Mouse (Mus musculus): ENCODE measurements around the gene Dkk2. TPM values are rescaled to one million over a fixed set of nuclear protein-coding genes. Genes with fewer than 3 reads are reported as not detected.
"Not testable (repeated sequence)": the region's sequence is repeated elsewhere in the genome, so short reads cannot be mapped to it uniquely, and the experiment has no call there.

The Dkk2 gene
- polyA plus RNA-seq (2012; rRNA removed) = 0.28 and 0.57 TPM in 2 replicates

GRCm38 (mm10) chr3:132085112-132085822 lies at the start of gene Dkk2:
Gene Dkk2 (plus strand): TSS chr3:132085292.
- 2% methylated on average over 33 of the region's 33 CpGs for WGBS
- Histone ChIP-seq H3K36me3 (ENCODE audit: control insufficient read depth, insufficient read depth, low read length) (no peaks in the 10 kb centered on the region), H3K4me1 (ENCODE audit: control insufficient read depth, insufficient read depth, insufficient read length, low read length) (peaks cover 3% of the 10 kb centered on the region), H3K4me3 (ENCODE audit: low read depth, low read length) (peak within 1 kb of the TSS; percentile 36), H3K27me3 (ENCODE audit: control insufficient read depth, insufficient read depth, low read length) (no peaks in the 10 kb centered on the region; the same call in 1 of the 2 replicates), H3K27ac (ENCODE audit: insufficient read depth, low read depth, low read length) (no peak within 1 kb of the TSS)
- no peak for TF ChIP-seq POLR2A (IDR thresholded peaks at IDR 0.05; ENCODE audit: low read depth, low read length)
- TF ChIP-seq CTCF (IDR thresholded peaks at IDR 0.05; ENCODE audit: extremely low read depth, insufficient read length, insufficient replicate concordance, low read depth, low read length) = no peak

- no peaks in the 10 kb centered on the region for H3K36me3 ChIP-seq (ENCODE audit: control insufficient read depth, insufficient read depth, low read length)
- no peak overlapping the region for H3K27ac ChIP-seq (ENCODE audit: insufficient read depth, low read depth, low read length)
- 57% methylated on average over 2 of the region's 2 CpGs for WGBS
- TF ChIP-seq POLR2A (IDR thresholded peaks at IDR 0.05; ENCODE audit: low read depth, low read length) = no peak
- no peak for TF ChIP-seq CTCF (IDR thresholded peaks at IDR 0.05; ENCODE audit: extremely low read depth, insufficient read length, insufficient replicate concordance, low read depth, low read length)
- no peaks in the 10 kb centered on the region for H3K4me1 ChIP-seq (ENCODE audit: control insufficient read depth, insufficient read depth, insufficient read length, low read length)
- H3K27me3 ChIP-seq (ENCODE audit: control insufficient read depth, insufficient read depth, low read length) = no peaks in the 10 kb centered on the region
- H3K4me3 ChIP-seq (ENCODE audit: low read depth, low read length) = no peak overlapping the region
Observed at GRCm38 (mm10) chr3:132036704-132037103, 48.4 kb upstream of the Dkk2 start.

GRCm38 (mm10) chr3:132037670-132038069 lies 47.4 kb upstream of the Dkk2 start:
- Histone ChIP-seq H3K4me1 (ENCODE audit: control insufficient read depth, insufficient read depth, insufficient read length, low read length) (no peaks in the 10 kb centered on the region), H3K36me3 (ENCODE audit: control insufficient read depth, insufficient read depth, low read length) (no peaks in the 10 kb centered on the region), H3K27ac (ENCODE audit: insufficient read depth, low read depth, low read length) (no peak overlapping the region), H3K4me3 (ENCODE audit: low read depth, low read length) (no peak overlapping the region), H3K27me3 (ENCODE audit: control insufficient read depth, insufficient read depth, low read length) (no peaks in the 10 kb centered on the region)
- 13% methylated on average over 10 of the region's 10 CpGs for WGBS
- TF ChIP-seq POLR2A (IDR thresholded peaks at IDR 0.05; ENCODE audit: low read depth, low read length) (no peak), CTCF (IDR thresholded peaks at IDR 0.05; ENCODE audit: extremely low read depth, insufficient read length, insufficient replicate concordance, low read depth, low read length) (no peak)

GRCm38 (mm10) chr3:132040066-132040465 lies 45.0 kb upstream of the Dkk2 start:
- TF ChIP-seq CTCF (IDR thresholded peaks at IDR 0.05; ENCODE audit: extremely low read depth, insufficient read length, insufficient replicate concordance, low read depth, low read length) = no peak
- no peak for TF ChIP-seq POLR2A (IDR thresholded peaks at IDR 0.05; ENCODE audit: low read depth, low read length)
- no peak overlapping the region for H3K4me3 ChIP-seq (ENCODE audit: low read depth, low read length)
- no peaks in the 10 kb centered on the region for H3K36me3 ChIP-seq (ENCODE audit: control insufficient read depth, insufficient read depth, low read length)
- WGBS = 79% methylated on average over 3 of the region's 3 CpGs
- no peak overlapping the region for H3K27ac ChIP-seq (ENCODE audit: insufficient read depth, low read depth, low read length)
- no peaks in the 10 kb centered on the region for H3K27me3 ChIP-seq (ENCODE audit: control insufficient read depth, insufficient read depth, low read length)
- H3K4me1 ChIP-seq (ENCODE audit: control insufficient read depth, insufficient read depth, insufficient read length, low read length) = no peaks in the 10 kb centered on the region

GRCm38 (mm10) chr3:132050884-132051457 lies 34.1 kb upstream of the Dkk2 start:
- whole genome bisulfite sequencing = 67% methylated on average over 8 of the region's 8 CpGs
- no peaks in the 10 kb centered on the region for H3K4me1 ChIP-seq (ENCODE audit: control insufficient read depth, insufficient read depth, insufficient read length, low read length)
- TF ChIP-seq CTCF (IDR thresholded peaks at IDR 0.05; ENCODE audit: extremely low read depth, insufficient read length, insufficient replicate concordance, low read depth, low read length) = no peak
- no peak for TF ChIP-seq POLR2A (IDR thresholded peaks at IDR 0.05; ENCODE audit: low read depth, low read length)

GRCm38 (mm10) chr3:132062816-132063215 lies 22.3 kb upstream of the Dkk2 start:
- H3K27me3 ChIP-seq (ENCODE audit: control insufficient read depth, insufficient read depth, low read length); H3K36me3 ChIP-seq (ENCODE audit: control insufficient read depth, insufficient read depth, low read length); H3K4me3 ChIP-seq (ENCODE audit: low read depth, low read length); H3K4me1 ChIP-seq (ENCODE audit: control insufficient read depth, insufficient read depth, insufficient read length, low read length); H3K27ac ChIP-seq (ENCODE audit: insufficient read depth, low read depth, low read length): not testable (repeated sequence)
- WGBS = 63% methylated on average over 1 of the region's 1 CpGs

More at GRCm38 (mm10) chr3:132050884-132051457, 34.1 kb upstream of the Dkk2 start:
- no peak overlapping the region for H3K27ac ChIP-seq (ENCODE audit: insufficient read depth, low read depth, low read length)
- no peaks in the 10 kb centered on the region for H3K36me3 ChIP-seq (ENCODE audit: control insufficient read depth, insufficient read depth, low read length)
- no peaks in the 10 kb centered on the region for H3K27me3 ChIP-seq (ENCODE audit: control insufficient read depth, insufficient read depth, low read length)
- H3K4me3 ChIP-seq (ENCODE audit: low read depth, low read length) = no peak overlapping the region

GRCm38 (mm10) chr3:132063374-132063773 lies 21.7 kb upstream of the Dkk2 start:
- no peak overlapping the region for H3K27ac ChIP-seq (ENCODE audit: insufficient read depth, low read depth, low read length)
- TF ChIP-seq POLR2A (IDR thresholded peaks at IDR 0.05; ENCODE audit: low read depth, low read length) = no peak
- TF ChIP-seq CTCF (IDR thresholded peaks at IDR 0.05; ENCODE audit: extremely low read depth, insufficient read length, insufficient replicate concordance, low read depth, low read length) = no peak
- H3K4me3 ChIP-seq (ENCODE audit: low read depth, low read length) = no peak overlapping the region
- H3K4me1 ChIP-seq (ENCODE audit: control insufficient read depth, insufficient read depth, insufficient read length, low read length) = no peaks in the 10 kb centered on the region
- no peaks in the 10 kb centered on the region for H3K36me3 ChIP-seq (ENCODE audit: control insufficient read depth, insufficient read depth, low read length)
- no peaks in the 10 kb centered on the region for H3K27me3 ChIP-seq (ENCODE audit: control insufficient read depth, insufficient read depth, low read length)
- 94% methylated on average over 3 of the region's 3 CpGs for WGBS

All from small intestine, adult 2 months (tissue).